Mouse (Mus musculus) testis, adult 2 months (tissue): Measurements from ENCODE around the gene 4430402I18Rik.

Experiments used
- CTCF ChIP-seq: fragments of 200-500 bp; IDR thresholded peaks from 2 replicates; pipeline ENCODE4 v1.5.1; 2012; ENCODE audit warnings: low read depth, mild to moderate bottlenecking, inconsistent platforms, low read length, moderate library complexity; ENCODE audit not compliant: control insufficient read depth, insufficient read depth, insufficient replicate concordance
- POLR2A ChIP-seq: fragments of 200-500 bp; IDR thresholded peaks from 2 replicates; pipeline ENCODE4 v1.6.1; 2012; ENCODE audit warnings: low read depth, mild to moderate bottlenecking, inconsistent platforms, low read length, moderate library complexity; ENCODE audit not compliant: control insufficient read depth

GRCm38 (mm10) chr19:28969231-28969630, 1.6 kb upstream of the 4430402I18Rik start:
- no peak for TF ChIP-seq CTCF
- TF ChIP-seq POLR2A = no peak
